Mouse (Mus musculus): ENCODE measurements around the gene Abce1. TPM values are rescaled to one million over a fixed set of nuclear protein-coding genes. Genes with fewer than 3 reads are reported as not detected.

The Abce1 gene
- total RNA-seq, 2 experiments from 2014 or later, result 95.8 to 105 TPM

- DNase-seq, result no peak
- intact Hi-C loops (cut with DNase I), result no loop called here
Observed at GRCm38 (mm10) chr8:79641119-79641518, 70.4 kb downstream of the Abce1 start.

GRCm38 (mm10) chr8:79639586-79640451 lies 71.7 kb downstream of the Abce1 start, which contains the start of gene Otud4:
Otud4 (plus strand) TSS chr8:79639618.
- intact Hi-C loops (cut with DNase I), result no loop called here
- DNase-seq, result peak; percentile 44

- DNase-seq, result peak; percentile 98
- intact Hi-C loops (cut with DNase I), result no loop called here
Observed at GRCm38 (mm10) chr8:79638707-79639549, 72.6 kb downstream of the Abce1 start.

GRCm38 (mm10) chr8:79638001-79638706 lies 73.4 kb downstream of the Abce1 start:
- peak; percentile 32 for DNase-seq

GRCm38 (mm10) chr8:79637237-79637636 lies 74.3 kb downstream of the Abce1 start:
- no peak for DNase-seq

More at GRCm38 (mm10) chr8:79638001-79638706, 73.4 kb downstream of the Abce1 start:
- intact Hi-C loops (cut with DNase I), result no loop called here

GRCm38 (mm10) chr8:79636151-79636550 lies 75.4 kb downstream of the Abce1 start:
- no peak for DNase-seq
- intact Hi-C loops (cut with DNase I), result no loop called here

More at GRCm38 (mm10) chr8:79637237-79637636, 74.3 kb downstream of the Abce1 start:
- intact Hi-C loops (cut with DNase I), result no loop called here

GRCm38 (mm10) chr8:79635491-79635890 lies 76.0 kb downstream of the Abce1 start:
- DNase-seq, result no peak
- intact Hi-C loops (cut with DNase I), result no loop called here

Other genes with a start within 250 kb of the Abce1 start
- gene Otud4, start 72.1 kb downstream of the Abce1 start, total RNA-seq (2021), result 10 to 100 TPM; 49.5 to 50.3 TPM
- gene Anapc10, start 80 bp upstream of the Abce1 start, total RNA-seq (2021), result 10 to 100 TPM; 12.1 to 17.3 TPM

Data from left cerebral cortex, postnatal 4 days (tissue).